Mouse (Mus musculus) ovary, postnatal 10 days (tissue): Measurements from ENCODE around the gene Oxct1.

Experiments used
- DNase-seq: peaks from one replicate; pipeline ENCODE4 v3.0.0; 2022; ENCODE audit warnings: low spot score

Oxct1 gene

GRCm38 (mm10) chr15:4028960-4029359, 2.8 kb downstream of the Oxct1 start:
- DNase-seq: no peak

DNA sequence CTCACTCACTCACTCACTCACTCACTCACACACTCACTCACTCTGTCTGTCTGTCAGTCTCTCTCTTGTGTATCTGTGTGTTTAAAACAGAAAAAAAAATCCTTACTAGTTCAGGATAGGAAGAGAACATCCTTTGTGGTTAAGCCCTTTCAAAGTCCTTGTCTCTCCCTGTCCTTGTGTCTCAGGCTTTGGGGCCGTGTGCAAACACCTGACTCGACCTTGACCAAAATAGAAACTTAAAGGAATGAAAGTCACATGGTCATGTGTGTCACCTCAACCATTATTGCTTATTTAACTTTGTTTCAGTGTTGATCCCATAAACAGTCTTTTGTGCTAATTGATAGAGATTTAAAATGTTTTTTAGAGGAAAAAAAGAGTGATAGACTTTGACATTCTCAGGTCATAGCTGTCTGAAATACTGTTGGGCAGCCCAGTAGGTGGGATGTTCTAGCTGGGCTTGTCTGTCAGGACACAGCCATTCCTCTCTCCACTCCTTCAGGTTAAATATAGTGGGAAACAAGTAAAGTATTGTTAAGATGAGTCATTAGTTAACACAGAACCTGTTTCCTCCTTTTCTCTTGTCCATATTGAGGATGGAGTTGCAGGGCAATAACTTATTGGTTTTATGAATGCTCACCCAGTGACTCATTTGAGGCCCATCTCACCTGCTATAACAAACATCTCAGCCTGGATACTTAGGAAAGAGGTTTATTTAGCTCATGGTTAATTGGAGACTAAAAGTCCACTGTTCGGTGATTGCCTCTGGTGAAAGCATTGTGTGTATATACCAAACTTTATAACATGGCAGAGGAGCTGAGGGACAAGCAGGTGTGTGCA, 7.2 kb downstream of the Oxct1 start:
- no peak for DNase-seq

- DNase-seq: no peak
Measured at GRCm38 (mm10) chr15:4042423-4042822, 16.2 kb downstream of the Oxct1 start.

DNA sequence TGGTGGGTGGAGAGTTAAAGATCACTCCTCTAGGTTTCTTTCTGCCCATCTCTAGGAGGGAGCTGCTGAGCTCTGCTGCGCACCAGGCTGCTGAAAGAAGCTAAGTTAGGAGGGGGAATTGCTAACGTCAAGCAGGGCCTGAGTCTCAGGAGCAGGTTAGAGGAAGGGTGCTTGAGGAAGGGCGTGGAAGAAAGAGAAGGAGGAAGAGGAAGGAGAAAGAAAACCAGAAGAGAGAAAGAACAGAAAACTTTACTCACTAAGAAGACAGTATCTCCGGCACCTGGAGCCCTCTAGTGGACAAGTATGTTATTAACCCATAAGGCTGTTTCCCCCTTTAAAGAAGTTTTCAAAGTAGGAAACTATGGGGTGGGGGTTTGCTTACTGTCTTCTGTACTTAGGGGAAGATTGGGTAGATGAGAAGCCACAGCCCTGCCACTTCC, 16.9 kb downstream of the Oxct1 start:
- DNase-seq: no peak

DNA sequence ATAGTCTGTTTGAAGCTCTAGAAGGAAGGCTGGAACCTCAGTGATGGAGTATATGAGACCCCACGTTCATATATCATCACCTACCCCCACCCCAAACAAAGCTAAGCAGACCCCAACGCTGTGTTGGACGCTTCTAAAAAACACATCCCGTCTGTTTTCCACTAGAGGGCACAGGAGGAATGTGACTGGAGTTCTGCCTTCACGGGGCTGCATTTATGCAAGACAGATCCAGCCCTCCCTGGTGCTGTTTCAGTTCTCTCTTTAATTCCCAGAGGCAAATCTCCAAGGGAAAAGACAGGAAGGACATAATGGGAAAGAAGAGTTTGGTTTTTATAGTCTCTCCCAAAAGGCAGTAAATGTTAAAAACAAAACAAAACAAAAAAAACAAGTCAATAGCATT, 30.4 kb downstream of the Oxct1 start:
- DNase-seq: no peak

DNA sequence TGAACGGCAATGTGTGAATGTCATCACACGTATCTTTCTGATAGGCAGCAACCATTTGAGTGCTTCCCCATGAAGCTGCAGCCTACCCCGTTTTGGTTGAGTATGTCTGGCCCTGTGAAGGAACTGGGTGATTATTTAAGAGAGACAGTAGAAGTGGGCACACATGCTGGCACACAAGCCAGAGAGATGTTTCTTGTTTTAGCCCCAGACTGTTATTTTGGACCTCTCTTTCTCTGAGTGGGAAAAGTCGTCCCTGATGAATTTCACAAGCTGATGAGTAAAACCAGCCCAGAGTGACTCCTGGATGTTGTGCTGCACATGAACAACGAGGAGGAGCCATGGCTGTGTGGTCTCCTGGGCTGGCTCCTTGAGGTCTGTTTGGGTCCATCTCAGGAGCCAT, 37.4 kb downstream of the Oxct1 start:
- DNase-seq: no peak

DNA sequence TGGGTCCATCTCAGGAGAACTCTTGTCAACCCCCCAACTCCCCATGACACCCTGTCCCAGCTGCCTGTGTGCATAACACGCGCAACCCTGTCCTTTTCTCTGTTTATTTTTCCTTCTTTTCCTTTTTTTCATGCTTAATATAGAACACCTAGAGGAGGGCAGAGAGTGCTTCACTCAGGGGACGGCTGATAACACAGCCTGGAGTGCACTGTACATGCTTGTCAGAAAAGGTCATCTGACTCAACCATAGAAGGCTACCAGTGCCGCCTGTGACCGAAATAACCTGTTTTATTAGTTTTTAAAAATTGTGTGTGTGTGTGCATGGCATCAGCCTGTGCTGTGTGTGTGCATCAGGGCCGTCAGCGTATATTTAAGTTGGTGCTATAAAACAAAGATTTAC, 37.8 kb downstream of the Oxct1 start:
- no peak for DNase-seq

- DNase-seq: no peak
Measured at GRCm38 (mm10) chr15:4064694-4065093, 38.5 kb downstream of the Oxct1 start.

- DNase-seq: no peak
Measured at GRCm38 (mm10) chr15:4067273-4067990, 41.2 kb downstream of the Oxct1 start.

DNA sequence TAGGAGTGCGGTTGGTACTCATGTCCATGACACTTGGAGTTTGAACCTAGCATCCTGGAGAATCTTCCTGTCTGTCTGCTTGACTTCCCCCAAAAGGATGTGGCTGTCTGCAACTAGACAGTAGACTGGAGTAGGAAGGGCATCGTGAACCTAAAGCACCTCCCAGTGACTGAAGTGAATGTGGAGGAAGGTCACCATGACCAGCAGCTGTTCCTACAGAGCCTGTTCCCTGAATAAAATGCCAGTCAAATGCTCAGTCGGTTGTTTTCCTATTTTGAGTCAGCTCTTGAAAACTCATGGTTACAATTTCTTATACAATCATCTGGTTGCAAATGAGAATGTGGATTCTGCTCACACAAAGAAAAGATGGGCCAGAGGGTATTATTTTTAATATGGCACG, 51.8 kb downstream of the Oxct1 start:
- DNase-seq: no peak

- DNase-seq: no peak
Measured at GRCm38 (mm10) chr15:4078785-4079184, 52.6 kb downstream of the Oxct1 start.

DNA sequence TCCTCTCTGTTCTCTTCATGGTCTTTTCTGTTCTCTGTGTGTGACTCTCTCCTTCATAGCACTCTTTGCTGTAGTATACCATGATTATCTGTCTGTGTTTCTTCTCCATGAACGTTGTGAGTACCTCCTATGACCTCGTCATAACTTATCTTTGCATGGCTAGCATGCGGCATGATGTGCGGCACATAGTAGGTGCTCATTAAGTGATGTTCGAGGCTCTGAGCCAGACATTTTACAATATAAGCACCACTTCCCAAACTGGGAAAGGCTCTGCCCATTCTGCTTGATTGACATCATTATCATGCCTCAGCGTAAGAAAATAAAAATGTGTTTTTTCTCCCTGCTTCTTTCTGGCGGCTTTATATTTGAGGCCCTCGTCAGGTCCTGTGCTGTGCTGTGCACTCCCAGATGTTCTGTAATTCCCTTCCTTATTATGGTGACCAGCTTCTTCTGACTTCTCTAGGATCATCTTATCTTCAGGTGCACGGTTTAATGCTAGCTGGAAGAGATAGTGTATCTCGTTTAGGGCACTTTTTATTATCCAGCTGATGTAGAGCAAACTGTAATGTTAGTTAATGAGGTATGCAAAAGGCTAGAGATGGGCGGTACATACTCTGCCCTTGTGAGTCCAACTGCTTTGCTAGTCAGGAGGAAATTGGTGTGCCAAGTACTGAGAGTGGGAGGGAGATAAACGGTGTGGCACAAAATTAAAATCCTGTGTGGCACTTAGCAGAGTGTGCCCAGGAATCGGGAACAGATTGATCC, 53.4 kb downstream of the Oxct1 start:
- DNase-seq: no peak

- DNase-seq: no peak
Measured at GRCm38 (mm10) chr15:4085600-4086384, 59.6 kb downstream of the Oxct1 start.

DNA sequence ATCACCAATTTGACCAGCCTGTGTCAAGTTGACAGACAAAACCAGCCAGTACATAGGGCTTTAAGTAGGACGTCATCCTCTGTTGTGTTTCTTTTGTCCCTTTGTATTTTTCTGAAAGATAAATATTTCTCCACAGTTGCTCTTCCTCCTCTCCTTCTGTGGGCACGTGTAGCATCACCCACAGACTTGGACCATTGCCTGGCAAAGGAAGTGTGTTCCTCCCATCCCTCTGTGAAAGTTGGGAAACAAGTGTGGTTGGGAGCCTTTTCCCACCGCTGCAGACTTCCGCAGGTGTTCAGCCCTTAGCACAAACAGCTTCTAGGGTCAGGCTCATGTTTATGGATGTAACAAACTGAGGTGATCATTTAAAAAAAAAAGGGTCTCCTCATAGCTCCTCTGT, 61.3 kb downstream of the Oxct1 start:
- DNase-seq: no peak

DNA sequence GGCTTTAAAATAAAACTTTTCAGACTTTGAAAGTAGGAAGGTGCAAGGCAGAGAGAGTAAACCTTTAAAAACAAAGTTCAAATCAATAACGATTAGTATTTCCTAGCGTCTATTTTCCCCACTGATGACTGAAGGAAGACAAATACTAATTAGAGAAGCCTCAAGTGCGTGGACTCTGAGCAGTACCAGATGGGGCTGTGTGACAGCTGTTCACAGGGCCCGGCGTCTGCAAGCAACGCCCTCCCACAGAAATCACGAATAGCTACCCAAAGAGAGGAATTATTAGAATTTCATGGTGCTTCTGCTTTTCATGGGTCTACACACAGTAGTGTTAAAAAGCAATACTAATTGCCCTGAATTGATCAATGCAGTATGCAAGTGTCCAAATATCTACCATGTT, 61.7 kb downstream of the Oxct1 start:
- DNase-seq: no peak

GRCm38 (mm10) chr15:4090601-4091000, 64.4 kb downstream of the Oxct1 start:
- DNase-seq: no peak

DNA sequence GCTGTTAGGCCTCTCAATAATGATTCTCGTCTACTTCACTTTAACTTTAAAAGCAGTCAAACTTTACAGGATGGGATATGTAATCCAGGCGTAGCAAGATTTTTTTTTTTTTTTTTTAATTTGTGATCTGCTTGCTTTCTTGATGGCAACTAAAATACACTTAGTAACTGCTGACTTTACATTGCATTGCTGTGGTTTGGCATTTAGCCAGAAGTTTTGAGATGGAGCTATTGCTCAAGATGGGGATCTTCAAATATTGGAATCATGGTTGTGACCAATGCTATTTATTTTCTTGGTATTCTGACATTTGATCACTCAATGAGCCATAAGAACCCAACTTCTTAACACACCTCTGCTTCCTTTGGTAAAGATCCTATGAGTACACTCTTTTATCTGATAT, 66.4 kb downstream of the Oxct1 start:
- DNase-seq: no peak

- no peak for DNase-seq
Measured at GRCm38 (mm10) chr15:4100341-4100921, 74.2 kb downstream of the Oxct1 start.

- DNase-seq: no peak
Measured at GRCm38 (mm10) chr15:4101025-4101424, 74.8 kb downstream of the Oxct1 start.

GRCm38 (mm10) chr15:4104319-4104718, 78.1 kb downstream of the Oxct1 start:
- no peak for DNase-seq

- no peak for DNase-seq
Measured at GRCm38 (mm10) chr15:4105498-4105897, 79.3 kb downstream of the Oxct1 start.

DNA sequence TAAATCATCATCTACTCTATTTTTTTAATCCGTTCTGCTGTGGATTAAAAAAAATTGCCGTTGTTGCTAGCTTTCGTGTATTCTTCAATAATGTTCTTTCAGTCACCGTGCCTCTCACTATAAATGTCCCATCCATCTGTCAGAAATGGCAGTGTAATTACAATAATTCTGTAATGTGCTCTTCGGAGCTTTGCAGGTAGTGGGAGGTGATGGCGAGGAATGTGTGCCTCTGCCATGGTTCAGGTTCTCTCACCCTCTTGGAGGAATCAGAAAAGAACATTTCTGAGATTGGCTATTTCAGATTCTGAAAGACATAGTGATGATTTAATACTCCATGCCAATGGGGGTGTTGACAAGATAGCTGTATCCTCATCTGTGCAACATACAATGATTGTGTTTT, 93.8 kb downstream of the Oxct1 start:
- DNase-seq: no peak
